Mouse (Mus musculus): ENCODE measurements around the gene D430042O09Rik. TPM values are rescaled to one million over a fixed set of nuclear protein-coding genes. Genes with fewer than 3 reads are reported as not detected.

The D430042O09Rik gene
- total and polyA plus RNA-seq, 2 experiments: 8.5 to 8.8 TPM

- peaks cover 2% of the 10 kb centered on the region; the same call in 1 of the 2 replicates for H3K36me3 ChIP-seq (ENCODE audit: control insufficient read depth, insufficient read depth, low read length)
- 94% methylated on average over 9 of the region's 9 CpGs for WGBS
- no peak overlapping the region for H3K4me3 ChIP-seq (ENCODE audit: insufficient read depth, low read depth, low read length)
- no peak for DNase-seq (ENCODE audit: extremely low read depth, low read depth, low spot score)
- H3K27me3 ChIP-seq (ENCODE audit: control insufficient read depth, insufficient read depth, low read length): no peaks in the 10 kb centered on the region
- no peaks in the 10 kb centered on the region for H3K79me2 ChIP-seq (ENCODE audit: control insufficient read depth, insufficient read depth, low read length)
- H3K9ac ChIP-seq (ENCODE audit: low read depth, low read length): no peak overlapping the region
- H3K27ac ChIP-seq (replicated peaks; ENCODE audit: insufficient read depth, low read depth, low read length): no peak overlapping the region
- H3K4me1 ChIP-seq (ENCODE audit: control insufficient read depth, insufficient read depth, low read length): no peaks in the 10 kb centered on the region
- no peak for TF ChIP-seq CTCF (IDR thresholded peaks at IDR 0.05; ENCODE audit: low read depth, low read length)
- TF ChIP-seq POLR2A (IDR thresholded peaks at IDR 0.05; ENCODE audit: extremely low read depth, insufficient read depth, low read length): no peak
These were observed 152.7 kb downstream of the D430042O09Rik start for GRCm38 (mm10) chr7:125860421-125860820.

GRCm38 (mm10) chr7:125864026-125864425 is 156.3 kb downstream of the D430042O09Rik start:
- no peaks in the 10 kb centered on the region for H3K27me3 ChIP-seq (ENCODE audit: control insufficient read depth, insufficient read depth, low read length)
- peaks cover 2% of the 10 kb centered on the region; the same call in 1 of the 2 replicates for H3K36me3 ChIP-seq (ENCODE audit: control insufficient read depth, insufficient read depth, low read length)
- no peaks in the 10 kb centered on the region for H3K4me1 ChIP-seq (ENCODE audit: control insufficient read depth, insufficient read depth, low read length)
- H3K79me2 ChIP-seq (ENCODE audit: control insufficient read depth, insufficient read depth, low read length): no peaks in the 10 kb centered on the region
- TF ChIP-seq CTCF (IDR thresholded peaks at IDR 0.05; ENCODE audit: low read depth, low read length): no peak
- TF ChIP-seq POLR2A (IDR thresholded peaks at IDR 0.05; ENCODE audit: extremely low read depth, insufficient read depth, low read length): no peak
- no peak overlapping the region for H3K27ac ChIP-seq (replicated peaks; ENCODE audit: insufficient read depth, low read depth, low read length)
- no peak for DNase-seq (ENCODE audit: extremely low read depth, low read depth, low spot score)
- WGBS: 95% methylated on average over 1 of the region's 1 CpGs
- H3K9ac ChIP-seq (ENCODE audit: low read depth, low read length): no peak overlapping the region
- no peak overlapping the region for H3K4me3 ChIP-seq (ENCODE audit: insufficient read depth, low read depth, low read length)

- DNase-seq (ENCODE audit: extremely low read depth, low read depth, low spot score): no peak
- WGBS: 91% methylated on average over 11 of the region's 11 CpGs
- Histone ChIP-seq H3K27ac (replicated peaks; ENCODE audit: insufficient read depth, low read depth, low read length) (no peak overlapping the region), H3K36me3 (ENCODE audit: control insufficient read depth, insufficient read depth, low read length) (peaks cover 2% of the 10 kb centered on the region; the same call in 1 of the 2 replicates), H3K79me2 (ENCODE audit: control insufficient read depth, insufficient read depth, low read length) (no peaks in the 10 kb centered on the region), H3K4me3 (ENCODE audit: insufficient read depth, low read depth, low read length) (no peak overlapping the region), H3K9ac (ENCODE audit: low read depth, low read length) (no peak overlapping the region), H3K4me1 (ENCODE audit: control insufficient read depth, insufficient read depth, low read length) (no peaks in the 10 kb centered on the region), H3K27me3 (ENCODE audit: control insufficient read depth, insufficient read depth, low read length) (no peaks in the 10 kb centered on the region)
- no peak for TF ChIP-seq CTCF (IDR thresholded peaks at IDR 0.05; ENCODE audit: low read depth, low read length)
- no peak for TF ChIP-seq POLR2A (IDR thresholded peaks at IDR 0.05; ENCODE audit: extremely low read depth, insufficient read depth, low read length)
These were observed 157.5 kb downstream of the D430042O09Rik start for GRCm38 (mm10) chr7:125865234-125865633.

- Histone ChIP-seq H3K9ac (ENCODE audit: low read depth, low read length) (no peak overlapping the region), H3K27me3 (ENCODE audit: control insufficient read depth, insufficient read depth, low read length) (no peaks in the 10 kb centered on the region), H3K27ac (replicated peaks; ENCODE audit: insufficient read depth, low read depth, low read length) (no peak overlapping the region), H3K79me2 (ENCODE audit: control insufficient read depth, insufficient read depth, low read length) (no peaks in the 10 kb centered on the region), H3K4me3 (ENCODE audit: insufficient read depth, low read depth, low read length) (no peak overlapping the region), H3K4me1 (ENCODE audit: control insufficient read depth, insufficient read depth, low read length) (no peaks in the 10 kb centered on the region), H3K36me3 (ENCODE audit: control insufficient read depth, insufficient read depth, low read length) (no peaks in the 10 kb centered on the region)
- WGBS: 95% methylated on average over 3 of the region's 3 CpGs
- no peak for DNase-seq (ENCODE audit: extremely low read depth, low read depth, low spot score)
- no peak for TF ChIP-seq POLR2A (IDR thresholded peaks at IDR 0.05; ENCODE audit: extremely low read depth, insufficient read depth, low read length)
- no peak for TF ChIP-seq CTCF (IDR thresholded peaks at IDR 0.05; ENCODE audit: low read depth, low read length)
These were observed 160.9 kb downstream of the D430042O09Rik start for GRCm38 (mm10) chr7:125868570-125868969.

GRCm38 (mm10) chr7:125871404-125872201 is 163.9 kb downstream of the D430042O09Rik start:
- no peak for DNase-seq (ENCODE audit: extremely low read depth, low read depth, low spot score)
- Histone ChIP-seq H3K27ac (replicated peaks; ENCODE audit: insufficient read depth, low read depth, low read length) (no peak overlapping the region), H3K79me2 (ENCODE audit: control insufficient read depth, insufficient read depth, low read length) (no peaks in the 10 kb centered on the region), H3K4me1 (ENCODE audit: control insufficient read depth, insufficient read depth, low read length) (no peaks in the 10 kb centered on the region), H3K27me3 (ENCODE audit: control insufficient read depth, insufficient read depth, low read length) (no peaks in the 10 kb centered on the region), H3K4me3 (ENCODE audit: insufficient read depth, low read depth, low read length) (no peak overlapping the region), H3K9ac (ENCODE audit: low read depth, low read length) (no peak overlapping the region), H3K36me3 (ENCODE audit: control insufficient read depth, insufficient read depth, low read length) (no peaks in the 10 kb centered on the region)
- WGBS: 76% methylated on average over 12 of the region's 12 CpGs
- TF ChIP-seq POLR2A (IDR thresholded peaks at IDR 0.05; ENCODE audit: extremely low read depth, insufficient read depth, low read length): no peak
- TF ChIP-seq CTCF (IDR thresholded peaks at IDR 0.05; ENCODE audit: low read depth, low read length): no peak

GRCm38 (mm10) chr7:125872202-125872580 is 164.5 kb downstream of the D430042O09Rik start:
- H3K9ac ChIP-seq (ENCODE audit: low read depth, low read length): no peak overlapping the region
- no peak for TF ChIP-seq POLR2A (IDR thresholded peaks at IDR 0.05; ENCODE audit: extremely low read depth, insufficient read depth, low read length)
- TF ChIP-seq CTCF (IDR thresholded peaks at IDR 0.05; ENCODE audit: low read depth, low read length): no peak
- no peak overlapping the region for H3K4me3 ChIP-seq (ENCODE audit: insufficient read depth, low read depth, low read length)
- H3K27me3 ChIP-seq (ENCODE audit: control insufficient read depth, insufficient read depth, low read length): no peaks in the 10 kb centered on the region
- no peak for DNase-seq (ENCODE audit: extremely low read depth, low read depth, low spot score)
- WGBS: 76% methylated on average over 6 of the region's 6 CpGs
- no peaks in the 10 kb centered on the region for H3K4me1 ChIP-seq (ENCODE audit: control insufficient read depth, insufficient read depth, low read length)
- H3K27ac ChIP-seq (replicated peaks; ENCODE audit: insufficient read depth, low read depth, low read length): no peak overlapping the region
- no peaks in the 10 kb centered on the region for H3K36me3 ChIP-seq (ENCODE audit: control insufficient read depth, insufficient read depth, low read length)
- H3K79me2 ChIP-seq (ENCODE audit: control insufficient read depth, insufficient read depth, low read length): no peaks in the 10 kb centered on the region

Measured in liver, adult 2 months (tissue).